Mouse (Mus musculus) granulocyte monocyte progenitor cell, adult 5-6 weeks (primary cell): ENCODE results near the gene Mapk8ip1. TPM values are rescaled to one million over a fixed set of nuclear protein-coding genes. Genes with fewer than 3 reads are reported as not detected.

Source experiments
- ATAC-seq: replicated peaks from 2 replicates; pipeline ENCODE4 v1.8.0; 2016; ENCODE audit warnings: mild to moderate bottlenecking, moderate TSS enrichment, inconsistent platforms; ENCODE audit not compliant: poor library complexity, severe bottlenecking
- total RNA-seq, 2 experiments: library from RNA; stranded (forward) in 1 of 2; stranded (reverse) in 1 of 2; fragments of 200-712, 200-1000 nt in 1 of 2; fragments of >200 nt in 1 of 2; fragmentation: Nextera tagmentation in 1 of 2; gene quantifications; 2 replicates each; pipeline ENCODE4 v1.2.3; 2014 to 2017

Mapk8ip1 gene
- total RNA-seq (2014; fragmentation: Nextera tagmentation): not detected in 2 replicates
- not detected in 2 replicates for total RNA-seq (2017)

DNA sequence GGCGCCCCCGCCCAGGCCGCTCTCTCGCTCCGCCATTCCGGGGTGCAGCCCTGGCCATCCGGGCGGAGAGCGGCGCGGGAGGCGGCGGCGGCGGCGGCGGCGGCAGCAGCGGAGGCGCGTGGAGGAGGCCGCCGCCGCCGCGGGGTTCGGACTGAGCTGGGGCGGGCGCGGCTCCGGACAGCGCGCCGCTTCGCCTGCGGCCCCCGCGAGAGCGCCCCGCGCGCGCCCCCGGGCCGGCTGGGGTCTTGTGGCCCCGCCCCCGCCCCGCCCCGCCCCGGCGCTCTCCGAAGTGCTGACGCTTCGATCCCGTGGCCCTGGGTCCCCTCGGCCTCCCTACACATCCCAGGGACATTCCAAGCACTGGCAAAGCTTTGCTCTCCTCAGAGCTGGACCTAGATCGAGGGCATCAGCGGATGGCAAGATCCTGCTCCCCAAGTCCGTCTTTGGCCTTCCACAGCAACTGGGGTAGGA lies at the start of gene Mapk8ip1:
TSS of gene Mapk8ip1 (minus strand) at position 173 of the 471 bp plus-strand sequence.
- ATAC-seq: peak; percentile 48

DNA sequence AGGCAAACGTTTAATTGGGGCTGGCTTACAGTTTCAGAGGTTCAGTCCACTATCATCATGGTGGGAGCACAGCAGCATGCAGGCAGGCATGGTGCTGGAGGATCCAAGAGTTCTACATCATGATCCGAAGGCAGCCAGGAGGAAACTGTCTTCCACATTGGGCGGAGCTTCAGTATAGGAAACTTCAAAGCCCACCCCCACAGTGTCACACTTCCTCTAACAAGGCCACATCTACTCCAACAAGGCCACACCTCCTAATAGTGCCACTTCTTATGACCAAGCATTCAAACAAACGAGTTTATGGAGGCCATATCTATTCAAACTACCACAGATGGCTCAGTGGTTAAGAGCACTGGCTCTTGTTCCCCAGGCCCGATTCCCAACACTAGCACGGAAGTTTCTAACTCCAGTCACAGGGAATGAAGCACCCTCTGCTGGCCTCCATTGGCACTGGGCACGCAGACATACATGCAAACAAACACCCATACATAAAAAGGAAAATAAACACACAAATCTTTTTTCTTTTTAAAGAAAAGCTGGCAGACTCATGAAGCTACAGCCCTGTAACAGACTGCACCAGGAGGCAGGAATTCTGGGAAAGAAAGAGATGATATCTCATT lies 46.2 kb upstream of the Mapk8ip1 start:
- ATAC-seq: no peak

DNA sequence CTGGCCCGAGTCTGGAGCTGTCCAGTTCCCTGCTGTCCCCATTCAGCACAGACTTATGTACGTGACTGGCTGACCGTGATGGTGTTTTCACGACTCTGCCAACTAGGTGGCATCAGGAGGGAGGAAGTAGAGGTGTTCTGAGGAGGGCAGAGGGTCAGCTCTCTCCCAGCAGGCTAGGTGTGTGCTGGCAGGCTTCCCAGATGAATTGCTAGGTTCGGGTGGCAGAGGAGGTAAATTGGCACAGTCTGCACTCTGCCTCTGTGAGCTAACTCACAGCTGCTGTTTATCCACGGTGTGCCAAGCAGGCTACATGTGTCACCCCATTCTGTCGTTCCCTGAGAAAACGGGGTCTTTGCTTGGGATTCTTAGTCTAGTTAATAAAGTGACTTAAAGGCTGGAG lies 45.6 kb upstream of the Mapk8ip1 start:
- no peak for ATAC-seq

DNA sequence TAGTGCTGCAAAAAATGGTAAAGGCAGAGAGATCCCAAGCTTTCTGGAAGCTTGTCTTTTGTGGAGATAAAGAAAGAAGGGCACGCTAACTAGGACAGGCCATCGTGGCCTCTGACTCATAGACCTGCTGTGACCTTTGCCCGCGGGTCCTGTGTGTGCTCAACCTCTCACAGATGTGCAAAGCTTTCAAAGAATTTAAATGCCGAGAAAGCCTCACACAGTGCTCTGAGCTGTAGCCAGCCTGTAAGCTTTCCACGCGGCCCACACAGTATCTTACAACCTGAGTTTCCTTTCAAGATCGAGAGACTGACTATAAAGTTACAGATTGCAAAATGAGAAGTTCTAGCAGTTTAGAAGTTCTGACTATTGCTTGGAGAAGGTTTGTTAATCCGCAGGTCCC lies 44.8 kb upstream of the Mapk8ip1 start:
- no peak for ATAC-seq

DNA sequence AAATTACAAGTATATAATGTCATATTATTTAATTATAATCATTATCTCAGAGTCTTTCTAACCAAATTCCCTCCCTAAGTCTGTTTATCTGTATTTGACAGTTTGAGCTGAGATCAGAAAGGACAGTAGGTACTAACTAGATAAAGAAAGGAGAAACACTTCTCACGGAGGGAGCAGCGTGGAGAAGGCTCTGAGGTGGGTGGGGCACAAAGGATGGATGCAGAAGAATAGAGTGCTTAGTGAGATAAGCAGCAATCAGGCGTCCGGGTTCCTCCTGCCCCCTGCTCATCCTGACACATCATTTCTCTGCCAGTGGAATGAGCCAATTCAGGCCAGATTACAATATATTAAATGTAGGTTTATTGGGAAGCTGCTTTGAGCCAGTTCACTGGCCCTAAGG lies 43.3 kb upstream of the Mapk8ip1 start:
- ATAC-seq: no peak

DNA sequence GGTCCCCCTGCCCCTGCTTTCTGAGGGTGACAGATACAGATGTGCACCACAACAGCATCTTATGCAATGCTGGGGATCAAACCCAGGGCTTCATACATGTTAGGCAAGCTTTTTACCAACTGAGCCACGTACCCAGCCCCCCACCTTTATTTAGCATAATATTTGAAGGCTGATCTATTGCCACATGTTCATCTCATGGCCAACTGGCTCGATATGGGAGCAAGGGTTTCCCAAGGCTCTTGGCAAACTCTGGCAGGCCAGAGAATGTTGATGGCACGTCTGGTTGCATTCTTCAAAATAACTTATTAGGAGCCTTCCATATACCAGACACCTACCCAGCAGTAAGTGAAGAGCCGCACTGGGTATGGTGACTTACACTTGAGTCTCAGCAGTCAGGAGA lies 42.2 kb upstream of the Mapk8ip1 start:
- ATAC-seq: no peak

DNA sequence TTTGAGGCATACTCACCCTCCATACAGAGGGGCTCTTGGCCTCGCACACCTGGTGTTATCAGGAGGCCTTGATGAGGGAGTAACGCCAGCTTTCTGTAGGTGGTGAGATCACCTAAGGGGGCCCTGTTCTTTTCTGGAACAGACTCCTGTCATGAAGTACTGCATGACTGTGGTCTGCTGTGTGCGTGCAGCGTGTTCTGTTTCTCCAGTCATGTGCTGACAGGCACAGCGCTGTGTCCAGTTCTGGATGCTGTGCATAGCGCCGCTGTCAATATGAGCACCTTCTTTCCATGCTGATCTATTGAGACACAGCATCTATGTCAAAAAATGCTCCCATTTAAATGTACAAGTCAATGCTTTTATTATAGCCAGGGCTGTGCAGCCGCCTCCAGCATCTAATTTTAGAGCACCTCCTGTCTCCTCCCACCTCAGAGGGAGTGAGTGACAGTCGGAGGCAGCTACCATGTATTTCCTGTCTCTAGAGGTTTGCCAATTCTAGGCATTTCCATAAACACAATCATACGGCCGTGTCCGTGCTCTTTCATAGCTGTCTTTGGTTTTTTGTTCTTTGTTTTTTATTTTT lies 41.4 kb upstream of the Mapk8ip1 start:
- no peak for ATAC-seq

DNA sequence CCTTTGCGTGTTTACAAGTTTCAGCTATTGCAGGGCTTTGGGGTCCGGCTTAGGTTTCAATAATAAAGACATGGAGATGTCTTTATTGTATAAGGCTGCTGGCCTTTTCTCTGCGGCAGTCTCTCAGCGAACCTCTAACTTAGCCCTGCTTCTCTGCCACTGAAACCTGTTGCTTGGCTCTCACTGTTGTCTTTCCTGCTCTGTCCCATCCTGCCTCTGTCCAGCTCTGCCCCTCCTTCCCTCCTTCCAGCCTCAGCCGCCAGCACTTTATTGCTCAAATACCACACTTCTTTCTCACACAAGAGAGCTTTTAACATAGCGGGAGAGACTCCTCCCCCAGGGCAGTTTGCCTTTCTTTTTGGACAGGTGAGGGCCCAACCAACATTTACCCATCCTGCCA lies 39.4 kb upstream of the Mapk8ip1 start:
- ATAC-seq: no peak

DNA sequence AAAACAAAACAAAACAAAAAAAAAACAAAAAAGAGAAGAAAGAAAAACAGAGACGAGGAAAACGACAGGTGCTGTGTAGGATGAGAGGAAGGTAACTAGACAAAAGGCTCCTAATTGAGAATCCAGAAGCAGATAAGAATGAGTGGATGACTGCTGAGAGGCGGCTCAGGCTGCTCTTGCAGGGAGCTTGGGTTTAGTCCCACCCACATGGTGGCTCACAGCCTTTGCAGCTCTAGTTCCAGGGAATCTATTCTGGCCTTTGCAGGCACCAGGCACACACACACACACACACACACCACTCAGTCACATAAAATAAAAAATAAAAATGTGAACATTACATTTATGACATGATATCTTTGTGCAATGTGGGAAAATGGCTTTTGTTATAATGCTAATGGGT lies 37.5 kb upstream of the Mapk8ip1 start:
- ATAC-seq: no peak

DNA sequence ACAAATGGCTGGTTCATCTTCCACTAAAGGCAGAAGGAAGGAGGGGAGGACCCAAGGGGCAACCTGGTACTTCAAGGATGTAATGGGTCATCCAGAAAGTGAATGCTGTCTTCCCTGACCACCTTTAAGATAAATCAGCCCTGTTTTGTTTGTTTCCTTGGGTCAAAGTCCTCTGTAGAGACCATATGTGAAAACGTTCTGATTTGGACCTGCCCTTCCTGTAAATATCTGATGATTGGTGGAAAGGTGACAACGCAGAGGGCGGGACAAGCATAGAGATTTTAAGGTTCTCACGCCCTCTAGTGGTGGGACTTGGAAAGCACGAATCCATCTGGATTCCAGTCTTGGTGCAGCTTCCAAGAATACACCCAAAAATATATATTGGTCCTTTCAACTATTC lies 36.8 kb upstream of the Mapk8ip1 start:
- peak; percentile 29 for ATAC-seq

DNA sequence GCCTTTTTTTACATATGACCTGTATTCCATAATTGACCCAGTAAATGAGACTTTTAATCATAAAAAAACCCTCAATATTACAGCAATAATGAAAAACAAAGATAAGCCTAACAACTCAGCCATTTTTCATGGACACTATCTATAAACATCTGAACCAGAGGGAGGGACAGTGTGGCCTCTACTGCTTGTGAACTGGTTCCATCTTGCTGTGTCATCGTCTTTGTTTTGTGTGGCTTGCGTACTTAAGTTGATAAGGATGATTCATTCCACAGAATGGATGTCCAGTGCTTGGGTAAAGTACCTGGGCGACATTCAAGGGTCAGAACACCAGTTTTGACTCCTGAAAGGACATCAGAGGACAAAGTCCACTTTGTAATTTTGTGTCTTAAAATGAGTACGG lies 36.3 kb upstream of the Mapk8ip1 start:
- no peak for ATAC-seq

DNA sequence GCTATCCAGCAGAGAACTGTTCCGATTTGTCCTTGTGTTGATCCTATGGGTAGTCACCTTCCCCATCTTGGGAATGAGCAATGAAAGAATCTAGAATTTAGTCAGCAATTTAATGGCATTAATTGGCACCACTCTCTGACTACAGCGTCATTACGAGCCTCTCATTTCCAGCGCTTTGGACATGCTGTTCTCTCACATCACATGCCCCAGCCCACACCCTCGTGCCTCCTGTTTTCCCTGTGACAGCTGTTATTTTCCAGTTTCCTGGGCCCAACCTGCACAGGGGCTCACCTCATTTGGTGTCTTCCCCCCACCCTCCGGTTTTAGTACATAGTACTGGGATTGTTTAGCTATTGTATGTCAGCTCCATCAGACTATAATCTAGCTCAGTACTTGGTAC lies 34.0 kb upstream of the Mapk8ip1 start:
- no peak for ATAC-seq

DNA sequence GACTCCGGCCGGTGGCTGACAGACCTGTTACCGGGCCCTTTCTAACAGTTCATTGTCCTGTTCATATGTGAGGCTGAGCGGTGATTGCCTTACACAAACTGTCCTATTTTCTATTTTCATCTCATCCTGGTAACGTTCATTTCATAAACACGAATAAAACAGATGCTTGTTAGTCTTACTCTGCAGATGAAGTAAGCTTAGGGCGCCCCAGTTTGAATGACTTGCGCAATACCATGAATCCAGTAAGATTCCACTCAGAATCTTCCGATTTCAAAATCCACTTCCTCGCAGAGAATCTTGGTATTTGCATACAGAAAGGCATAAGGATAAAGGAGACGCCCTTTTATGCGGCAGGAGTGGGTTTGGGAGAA lies 33.3 kb upstream of the Mapk8ip1 start:
- ATAC-seq: peak; percentile 40

DNA sequence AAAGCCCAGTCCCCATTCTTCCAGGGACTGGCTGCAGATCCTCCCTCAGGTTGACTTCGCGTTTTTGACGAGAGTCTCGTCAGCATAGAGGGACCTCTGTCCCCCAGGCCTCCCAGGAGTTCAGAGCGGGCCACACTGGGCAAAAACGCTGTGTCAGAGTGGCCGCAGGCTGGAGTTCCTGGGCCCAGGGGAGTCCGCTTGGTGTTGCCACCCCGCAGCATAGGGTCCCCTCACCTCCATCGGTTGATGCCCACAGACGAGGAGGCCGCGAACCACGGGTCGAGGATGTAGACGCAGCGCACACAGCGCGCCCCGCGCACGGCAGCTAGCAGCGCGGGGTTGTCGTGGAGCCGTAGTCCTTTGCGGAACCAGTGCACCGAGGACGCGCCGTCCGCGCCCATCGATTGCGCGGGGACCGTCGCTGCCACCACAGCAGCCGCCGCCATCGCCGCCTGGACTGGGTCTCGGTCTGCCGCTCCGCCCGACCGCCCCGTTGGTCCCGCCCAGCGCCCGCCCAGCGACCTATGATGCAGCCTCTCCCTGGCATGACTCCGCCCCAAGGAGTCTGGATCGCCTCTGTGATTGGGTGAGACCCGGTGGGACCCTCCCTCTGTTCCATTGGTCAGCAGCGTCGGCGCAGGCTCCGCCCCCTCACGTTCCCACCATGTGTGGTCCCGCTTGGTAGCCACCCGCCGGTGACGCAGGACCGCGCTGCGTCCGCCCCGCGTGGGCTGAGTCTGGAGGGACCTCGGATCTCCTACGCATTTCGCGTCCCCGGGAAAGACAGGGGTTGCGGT lies 32.7 kb upstream of the Mapk8ip1 start, which contains the start of gene Cry2:
TSS of gene Cry2 (minus strand) at position 466 of the 797 bp plus-strand sequence.
- peak; percentile 86 for ATAC-seq

DNA sequence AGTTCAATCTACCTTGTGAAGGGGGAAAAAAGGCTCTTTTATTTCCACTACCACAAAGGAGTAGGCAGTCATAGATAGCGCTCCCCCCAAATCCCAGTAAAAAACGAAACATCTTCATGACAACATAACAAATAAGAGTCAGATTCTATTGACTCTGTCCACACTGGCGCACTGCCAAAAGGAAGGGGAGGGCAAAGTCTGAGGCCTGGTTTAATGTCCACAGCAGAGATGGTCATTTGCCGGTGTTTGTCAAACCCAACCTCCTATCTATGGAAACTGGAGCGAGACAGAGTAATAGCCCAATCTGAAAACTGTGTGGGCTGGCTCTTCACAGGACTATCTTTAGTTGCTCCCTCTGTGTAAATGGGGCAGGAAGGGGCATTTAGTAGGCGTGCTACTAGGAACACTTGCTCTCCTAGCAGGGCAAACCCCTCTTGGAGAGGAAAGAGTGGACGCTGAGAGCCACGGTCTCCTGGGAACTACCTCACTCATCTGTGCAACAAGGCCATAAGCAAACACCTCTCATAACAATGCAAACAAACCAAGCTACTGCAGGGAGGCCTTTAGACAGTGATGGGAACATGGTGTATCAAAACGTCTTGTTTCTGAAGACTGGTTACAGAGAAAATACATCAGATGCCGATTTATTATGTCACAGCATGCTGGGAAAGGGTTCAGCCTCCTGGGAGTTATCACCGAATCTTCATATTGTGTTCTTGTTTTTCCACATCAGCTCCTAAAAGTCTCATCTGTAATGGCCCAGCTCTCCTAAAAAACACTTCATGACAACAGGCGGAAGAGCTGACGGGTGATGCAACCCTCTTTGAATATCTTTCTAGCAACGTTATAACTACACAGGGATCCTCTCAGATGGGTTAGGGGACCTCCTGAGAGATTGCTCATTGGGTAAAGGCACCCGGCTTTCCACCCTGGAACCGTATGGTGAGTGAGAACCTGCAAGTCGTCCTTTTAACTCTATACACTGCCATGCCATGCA lies 31.5 kb upstream of the Mapk8ip1 start:
- no peak for ATAC-seq

DNA sequence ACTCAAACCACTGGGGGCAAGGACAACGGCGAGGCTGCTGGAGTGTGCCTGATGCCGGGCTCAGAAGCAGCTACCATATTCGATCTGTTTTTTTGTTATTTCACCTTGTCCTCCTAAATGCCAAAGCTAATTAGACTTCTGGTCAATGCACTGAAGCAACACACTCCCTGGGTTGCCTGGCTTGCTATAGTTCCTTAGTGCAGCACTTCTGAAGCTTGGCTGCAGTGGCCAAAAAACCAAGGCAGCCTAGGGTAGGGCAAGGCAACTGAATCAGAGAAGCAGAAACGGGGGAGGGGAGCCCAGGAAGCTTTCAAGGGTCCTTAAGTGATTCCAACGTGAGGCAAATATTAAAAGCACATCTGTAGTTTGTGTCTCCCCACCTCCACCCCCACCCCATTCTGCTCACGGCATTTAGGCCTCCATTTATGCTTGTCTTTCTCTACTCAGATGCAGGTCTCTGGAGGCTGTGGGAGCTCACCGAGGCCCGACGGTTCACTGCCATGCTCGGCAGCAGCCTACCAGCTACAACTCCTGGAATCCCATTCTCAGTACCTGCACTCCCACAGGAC lies 30.6 kb upstream of the Mapk8ip1 start:
- ATAC-seq: no peak

DNA sequence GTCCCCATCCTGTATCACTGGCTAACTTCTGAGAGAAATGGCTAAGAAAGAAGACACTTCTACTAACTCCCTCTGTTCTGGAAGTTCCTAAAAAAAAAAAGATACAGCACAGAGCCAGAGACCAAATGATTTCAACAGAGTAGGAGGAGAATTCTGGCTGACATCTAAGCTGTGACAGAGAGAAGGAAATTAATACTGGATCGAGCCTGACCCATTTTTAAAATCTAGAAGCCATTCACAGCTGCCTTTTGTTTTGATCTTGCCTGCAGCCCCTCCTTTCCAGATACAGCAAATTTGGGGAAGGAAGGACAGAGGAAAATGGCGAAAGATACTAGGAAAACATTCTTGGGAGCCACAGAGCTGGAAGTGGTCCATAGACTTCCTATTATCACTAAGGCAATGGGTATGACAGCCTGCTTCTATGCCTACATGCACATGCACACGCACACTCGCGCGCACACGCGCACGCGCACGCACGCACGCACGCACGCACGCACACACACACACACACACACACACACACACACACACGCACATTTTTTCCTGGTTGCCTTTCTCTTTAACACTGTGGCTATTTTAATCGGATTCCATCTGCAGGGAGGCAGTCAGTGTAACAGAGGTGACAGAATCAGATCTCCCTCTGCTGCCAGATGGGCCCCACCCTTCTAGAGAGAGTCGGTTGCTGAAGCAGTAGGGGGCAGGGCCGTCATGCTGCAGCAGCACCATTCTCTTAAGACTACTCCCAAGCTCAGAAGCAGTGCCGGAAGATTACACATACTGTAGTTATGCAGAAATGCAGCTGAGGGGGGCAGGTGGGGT lies 29.9 kb upstream of the Mapk8ip1 start:
- no peak for ATAC-seq

DNA sequence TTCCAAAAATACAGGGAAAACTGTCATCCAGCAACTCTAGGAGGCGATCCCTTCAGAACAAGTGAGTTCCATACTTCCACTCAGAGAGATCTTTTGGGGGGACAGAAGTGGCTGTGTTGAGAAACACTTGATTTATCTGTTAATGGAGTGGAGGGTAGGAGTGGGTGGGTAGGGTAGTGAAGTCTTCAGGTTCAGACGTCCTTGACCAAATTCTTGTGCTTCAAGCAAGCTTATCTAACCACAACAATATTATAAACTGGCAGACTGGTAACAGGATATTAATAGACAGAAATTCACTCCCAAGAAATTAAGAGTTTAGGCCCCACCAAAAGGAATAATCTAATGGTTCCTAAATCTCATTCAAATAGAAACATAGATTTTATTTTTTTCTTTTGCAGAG lies 29.0 kb upstream of the Mapk8ip1 start:
- ATAC-seq: no peak

DNA sequence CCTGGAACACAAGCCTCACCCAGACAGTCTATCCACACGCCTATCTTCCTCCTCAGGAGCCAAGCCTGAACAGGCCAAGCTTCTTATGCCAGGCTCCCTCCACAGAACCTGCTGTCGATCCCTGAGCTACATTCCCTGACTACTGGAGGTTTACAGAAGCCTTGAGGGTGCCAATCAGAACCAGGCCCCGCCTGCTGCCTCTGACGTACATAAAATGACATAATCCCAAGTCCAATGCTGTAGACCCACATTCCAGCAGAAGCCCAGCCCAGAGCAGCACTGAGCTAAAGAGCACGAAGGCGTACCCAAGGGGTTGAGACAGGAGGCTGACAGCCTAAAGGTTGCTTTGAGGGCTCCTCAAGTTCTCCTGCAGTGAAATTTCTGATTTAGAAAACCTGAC lies 26.8 kb upstream of the Mapk8ip1 start:
- ATAC-seq: no peak
